Mouse (Mus musculus): ENCODE results near the gene Sfmbt1.

GRCm38 (mm10) chr14:30868826-30869225 is 154.2 kb downstream of the Sfmbt1 start:
- TF ChIP-seq ZNF384 (IDR thresholded peaks at IDR 0.05; ENCODE audit: low read depth, low read length) (no peak), CHD2 (IDR thresholded peaks at IDR 0.05; ENCODE audit: low read depth, low read length) (no peak)

All from ES-E14 (cell line).